Mouse (Mus musculus) G1E (cell line): ENCODE results near the gene Stim1.

Source experiments
- CTCF ChIP-seq: IDR thresholded peaks from 2 replicates; pipeline ENCODE4 v1.5.1; 2012; ENCODE audit warnings: low read depth, low read length, inconsistent platforms, mixed read lengths
- GATA1 ChIP-seq: IDR thresholded peaks from 2 replicates; pipeline ENCODE4 v1.6.1; 2012; ENCODE audit warnings: borderline replicate concordance, low read length, inconsistent platforms, mixed read lengths
- GATA2 ChIP-seq: IDR thresholded peaks from 2 replicates; pipeline ENCODE4 v1.6.1; 2012; ENCODE audit warnings: low read depth, low read length, inconsistent platforms, borderline replicate concordance
- POLR2AphosphoS5 ChIP-seq: IDR thresholded peaks from 2 replicates; pipeline ENCODE4 v1.6.1; 2012; ENCODE audit warnings: low read depth, low read length, inconsistent platforms; ENCODE audit not compliant: insufficient replicate concordance
- TAL1 ChIP-seq: conservative IDR thresholded peaks from 2 replicates; pipeline ENCODE4 v1.6.1; 2012; ENCODE audit warnings: low read depth, low read length, inconsistent platforms, mixed read lengths

DNA sequence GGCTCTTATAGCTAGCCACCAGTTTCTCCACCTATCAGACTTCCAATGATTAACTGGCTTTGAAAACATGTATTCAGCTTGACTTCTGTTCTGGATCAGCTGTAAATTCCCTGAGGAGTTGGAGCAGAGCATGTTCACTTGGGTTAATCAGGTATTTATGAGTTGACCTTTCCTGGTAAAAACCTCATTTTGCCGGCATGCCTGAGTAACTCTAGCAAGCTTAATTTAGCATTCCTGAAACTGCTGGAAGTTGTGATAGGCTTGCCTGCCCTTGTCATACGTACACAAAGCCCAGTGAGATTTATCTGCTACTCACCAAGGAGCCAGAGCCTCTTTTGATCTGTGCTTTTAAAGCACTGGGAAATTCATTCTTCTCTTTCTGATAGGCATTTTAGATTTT, 25.6 kb downstream of the Stim1 start:
- no peak for TF ChIP-seq CTCF
- no peak for TF ChIP-seq GATA1
- no peak for TF ChIP-seq GATA2
- no peak for TF ChIP-seq POLR2AphosphoS5
- no peak for TF ChIP-seq TAL1
